Mouse (Mus musculus) E14TG2a.4 (cell line): ENCODE results near the gene Igf2bp3.

Experiments used
- H3K27me3 ChIP-seq: 2 replicates; pipeline ENCODE4 v1.6.1; 2014; ENCODE audit warnings: low read length, control low read depth; ENCODE audit not compliant: insufficient read depth
- H3K36me3 ChIP-seq: 2 replicates; pipeline ENCODE4 v1.6.1; 2014; ENCODE audit warnings: low read length, control low read depth; ENCODE audit not compliant: insufficient read depth
- H3K4me1 ChIP-seq: replicated peaks from 2 replicates; pipeline ENCODE4 v1.6.1; 2014; ENCODE audit warnings: low read depth, low read length, control low read depth
- H3K4me3 ChIP-seq: replicated peaks from 2 replicates; pipeline ENCODE4 v1.5.1; 2014; ENCODE audit warnings: mild to moderate bottlenecking, low read length
- H3K9me3 ChIP-seq: 2 replicates; pipeline ENCODE4 v1.6.1; 2014; ENCODE audit warnings: low read length, control low read depth
- CTCF ChIP-seq: conservative IDR thresholded peaks from 2 replicates; pipeline ENCODE4 v1.5.1; 2014; ENCODE audit warnings: low read length
- NANOG ChIP-seq: IDR thresholded peaks from 2 replicates; pipeline ENCODE4 v1.6.1; 2014; ENCODE audit warnings: borderline replicate concordance, low read length, mixed read lengths
- POU5F1 ChIP-seq: IDR thresholded peaks from 2 replicates; pipeline ENCODE4 v1.6.1; 2014; ENCODE audit warnings: low read length, borderline replicate concordance

Gene Igf2bp3

DNA sequence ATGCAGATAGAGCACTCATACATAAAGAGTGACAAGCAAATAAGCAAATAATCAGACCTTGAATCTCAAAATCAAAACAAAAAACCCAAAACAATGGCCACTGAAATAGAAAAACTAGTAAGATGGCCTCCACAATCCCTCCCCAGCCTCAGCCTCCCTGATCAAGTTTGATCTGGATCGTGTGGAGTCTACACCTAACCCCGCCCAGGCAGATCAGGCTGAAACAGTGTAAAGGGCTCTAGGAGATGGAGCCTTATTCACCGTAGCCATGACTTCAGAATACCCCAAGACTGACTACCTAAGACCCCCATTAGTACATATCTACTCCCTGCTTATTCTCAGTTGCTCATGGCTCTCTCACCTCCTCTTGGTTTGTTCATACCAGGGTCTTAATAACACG lies 41.1 kb downstream of the Igf2bp3 start:
- H3K27me3 ChIP-seq = no peaks in the 10 kb centered on the region
- TF ChIP-seq POU5F1 (no peak), CTCF (no peak)
- no peaks in the 10 kb centered on the region for H3K36me3 ChIP-seq
- peaks cover 80% of the 10 kb centered on the region for H3K4me1 ChIP-seq
- H3K4me3 ChIP-seq = 0 out of 2 replicates have a peak overlapping the region, but pooled peaks have one; percentile 37
- no peaks in the 10 kb centered on the region for H3K9me3 ChIP-seq

DNA sequence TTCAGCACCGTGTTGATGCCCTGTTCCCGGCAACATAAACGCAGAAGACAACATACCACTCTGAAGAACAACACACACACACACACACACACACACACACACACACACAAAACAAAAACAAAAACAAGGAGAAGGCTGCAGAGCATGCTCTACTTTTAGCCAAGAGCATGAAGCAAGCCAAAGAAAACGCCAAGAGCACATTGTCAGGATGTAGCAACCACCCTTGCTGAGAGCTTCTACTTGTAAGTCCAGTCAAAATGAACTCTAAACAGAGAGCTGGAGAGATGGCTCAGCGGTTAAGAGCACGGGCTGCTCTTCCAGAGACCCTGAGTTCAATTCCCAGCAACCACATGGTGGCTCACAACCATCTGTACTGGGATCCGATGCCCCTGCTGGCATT lies 41.5 kb downstream of the Igf2bp3 start:
- Histone ChIP-seq H3K4me1 (peaks cover 77% of the 10 kb centered on the region), H3K4me3 (0 out of 2 replicates have a peak overlapping the region, but pooled peaks have one; percentile 37), H3K9me3 (no peaks in the 10 kb centered on the region), H3K36me3 (0 out of 2 replicates have a peak, but pooled peaks cover under 1% of the 10 kb centered on the region), H3K27me3 (no peaks in the 10 kb centered on the region)
- TF ChIP-seq NANOG (no peak), CTCF (no peak)

DNA sequence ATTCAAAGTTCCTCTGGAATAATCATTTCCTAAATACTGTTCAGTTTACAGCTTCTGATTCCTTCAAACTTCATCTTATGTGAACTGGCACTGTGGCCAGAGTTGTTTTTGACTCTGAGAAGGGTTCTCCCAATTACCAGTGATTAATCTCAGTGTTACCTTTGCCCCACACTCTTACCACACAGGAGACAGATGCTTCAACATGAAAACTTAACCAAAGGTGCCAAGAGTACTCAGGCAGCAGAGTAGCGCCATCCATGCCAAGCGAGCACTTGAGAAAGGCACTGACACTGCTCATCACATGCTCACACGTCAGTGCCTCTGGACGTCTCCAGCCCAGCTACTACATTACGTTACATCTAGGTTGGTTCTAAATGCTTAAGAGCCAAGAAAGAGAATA lies 43.5 kb downstream of the Igf2bp3 start:
- Histone ChIP-seq H3K27me3 (no peaks in the 10 kb centered on the region), H3K36me3 (0 out of 2 replicates have a peak, but pooled peaks cover 10% of the 10 kb centered on the region), H3K4me1 (peaks cover 81% of the 10 kb centered on the region), H3K9me3 (no peaks in the 10 kb centered on the region), H3K4me3 (no peak overlapping the region)
- TF ChIP-seq CTCF = no peak
- no peak for TF ChIP-seq NANOG
- TF ChIP-seq POU5F1 = no peak

DNA sequence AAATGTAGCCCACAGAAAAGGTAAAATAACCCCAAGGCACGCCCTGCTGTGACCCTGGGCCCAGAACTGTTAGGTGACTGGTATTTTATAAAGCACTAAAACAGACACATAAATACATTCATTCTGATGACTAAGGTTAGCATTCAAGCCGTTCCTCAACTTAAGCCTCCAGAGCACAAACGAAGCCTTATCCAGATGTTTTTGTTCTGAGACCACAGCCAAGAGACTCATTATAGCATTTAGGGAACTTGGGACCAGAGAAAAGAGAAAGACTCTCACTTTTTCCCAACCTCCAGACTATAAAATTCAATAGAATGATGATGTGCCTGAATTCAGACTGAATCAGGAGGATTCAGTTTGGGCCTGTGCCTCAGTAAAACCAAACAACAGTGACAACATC lies 46.1 kb downstream of the Igf2bp3 start:
- H3K27me3 ChIP-seq = no peaks in the 10 kb centered on the region
- H3K36me3 ChIP-seq = 0 out of 2 replicates have a peak, but pooled peaks cover 10% of the 10 kb centered on the region
- H3K4me3 ChIP-seq = no peak overlapping the region
- no peaks in the 10 kb centered on the region for H3K9me3 ChIP-seq
- TF ChIP-seq CTCF = no peak
- no peak for TF ChIP-seq POU5F1
- no peak for TF ChIP-seq NANOG
- H3K4me1 ChIP-seq = peaks cover 81% of the 10 kb centered on the region

DNA sequence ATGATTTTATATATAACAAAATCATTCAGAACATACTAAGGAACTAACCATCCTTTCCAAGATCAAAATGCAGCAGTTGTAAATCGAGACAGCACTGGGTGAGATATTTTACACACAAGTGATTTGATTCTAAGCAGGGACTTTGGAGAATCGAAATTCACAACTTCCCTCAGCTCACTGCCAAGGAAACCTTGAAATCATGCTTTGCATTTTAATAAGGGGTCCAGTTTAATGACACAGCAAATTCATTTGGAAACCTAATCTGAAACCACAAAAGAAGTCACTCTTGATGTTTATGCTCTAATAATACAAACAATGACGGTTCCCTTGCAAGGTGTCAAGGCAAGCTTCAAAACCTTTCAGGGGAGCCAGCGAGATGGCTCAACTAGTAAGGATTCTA lies 47.4 kb downstream of the Igf2bp3 start:
- Histone ChIP-seq H3K36me3 (0 out of 2 replicates have a peak, but pooled peaks cover 10% of the 10 kb centered on the region), H3K4me1 (peaks cover 69% of the 10 kb centered on the region), H3K4me3 (no peak overlapping the region), H3K27me3 (no peaks in the 10 kb centered on the region), H3K9me3 (no peaks in the 10 kb centered on the region)
- no peak for TF ChIP-seq POU5F1
- no peak for TF ChIP-seq CTCF
- TF ChIP-seq NANOG = no peak

DNA sequence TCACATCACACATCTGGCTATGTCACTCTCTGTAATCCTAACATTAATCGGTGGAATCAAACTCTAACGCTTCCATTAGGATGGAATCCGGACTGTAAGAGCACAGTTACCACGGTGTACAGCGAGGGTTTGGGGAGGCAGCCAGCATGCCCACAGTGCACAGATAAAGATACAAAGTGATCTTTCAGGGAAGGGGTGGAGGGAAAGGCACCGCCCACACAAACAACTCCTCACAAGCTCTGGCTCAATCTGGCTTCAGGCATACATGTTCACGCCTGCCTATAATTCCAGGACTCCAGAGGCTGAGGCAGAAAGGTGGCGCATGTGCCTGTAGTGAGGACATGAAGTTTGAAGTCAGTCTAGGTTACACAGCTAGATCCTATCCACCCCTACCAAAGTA lies 48.4 kb downstream of the Igf2bp3 start:
- Histone ChIP-seq H3K27me3 (no peaks in the 10 kb centered on the region), H3K4me1 (peaks cover 62% of the 10 kb centered on the region), H3K9me3 (no peaks in the 10 kb centered on the region), H3K4me3 (peak overlapping the region; percentile 27; the same call in 1 of the 2 replicates), H3K36me3 (0 out of 2 replicates have a peak, but pooled peaks cover 10% of the 10 kb centered on the region)
- no peak for TF ChIP-seq POU5F1

DNA sequence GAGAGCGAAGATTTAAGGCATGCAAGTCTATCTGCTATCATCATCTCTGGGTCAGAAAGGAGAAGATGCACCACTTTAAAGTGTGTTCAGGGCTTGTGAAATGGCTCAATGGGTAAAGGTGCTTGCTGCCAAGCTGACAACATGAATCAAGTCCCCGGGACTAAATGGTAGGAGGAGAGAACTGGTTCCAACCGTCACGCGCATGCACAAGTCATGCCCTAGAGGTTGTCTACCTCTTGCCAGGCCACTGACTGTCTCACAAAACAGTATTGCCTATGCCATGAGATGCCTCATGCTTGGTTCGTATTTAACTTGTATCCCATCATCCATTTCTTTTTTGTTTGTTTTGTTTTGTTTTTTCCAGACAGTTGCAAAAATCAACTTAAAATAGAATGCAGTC lies 48.9 kb downstream of the Igf2bp3 start:
- Histone ChIP-seq H3K4me1 (peaks cover 59% of the 10 kb centered on the region), H3K4me3 (peak overlapping the region; percentile 56; the same call in 1 of the 2 replicates), H3K27me3 (no peaks in the 10 kb centered on the region), H3K9me3 (no peaks in the 10 kb centered on the region), H3K36me3 (0 out of 2 replicates have a peak, but pooled peaks cover 10% of the 10 kb centered on the region)
- TF ChIP-seq NANOG = no peak
- no peak for TF ChIP-seq CTCF
- no peak for TF ChIP-seq POU5F1

DNA sequence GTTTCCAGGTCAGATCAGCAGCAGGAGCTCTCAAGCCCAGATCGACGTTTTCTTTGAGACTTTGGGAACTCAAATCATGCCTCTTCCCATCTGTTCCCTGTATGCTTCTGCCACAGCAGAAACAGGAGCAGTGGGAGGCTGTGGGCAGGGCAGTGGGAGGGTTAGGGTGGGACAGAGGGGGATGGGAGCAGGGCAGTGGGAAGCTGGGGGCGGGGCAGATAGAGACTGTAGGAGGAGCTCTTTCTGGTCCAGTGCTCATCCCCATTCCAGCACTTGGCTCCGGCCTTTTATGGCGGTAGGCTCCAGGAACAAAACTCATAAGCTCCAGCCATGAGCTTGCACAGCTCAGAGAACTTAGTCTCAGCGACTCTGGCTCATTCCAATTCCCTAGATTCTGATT lies 49.7 kb downstream of the Igf2bp3 start:
- peaks cover 52% of the 10 kb centered on the region for H3K4me1 ChIP-seq
- H3K36me3 ChIP-seq = 0 out of 2 replicates have a peak, but pooled peaks cover 10% of the 10 kb centered on the region
- H3K4me3 ChIP-seq = peak overlapping the region; percentile 56
- H3K9me3 ChIP-seq = no peaks in the 10 kb centered on the region
- H3K27me3 ChIP-seq = no peaks in the 10 kb centered on the region
- TF ChIP-seq CTCF (no peak), NANOG (no peak)

DNA sequence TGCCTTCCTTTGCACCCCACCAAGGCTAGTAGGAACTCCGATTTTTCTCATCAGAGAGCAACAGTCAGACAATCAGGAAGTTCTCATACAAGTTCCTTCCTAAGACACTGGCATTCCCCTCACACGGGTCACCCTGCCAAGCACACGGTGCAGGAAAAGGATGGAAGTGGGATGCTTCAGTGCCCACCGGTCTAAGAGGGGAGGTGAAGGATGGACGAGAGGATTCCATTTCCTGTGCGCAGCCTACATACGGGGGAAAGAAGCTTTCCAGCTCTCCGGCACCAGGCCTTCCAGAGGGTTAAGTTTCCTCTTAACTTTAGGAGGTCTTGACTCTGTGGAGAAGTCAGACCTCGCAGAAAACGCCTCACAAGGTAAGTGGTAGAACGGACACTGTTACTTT lies 50.1 kb downstream of the Igf2bp3 start:
- Histone ChIP-seq H3K4me1 (peaks cover 48% of the 10 kb centered on the region), H3K36me3 (0 out of 2 replicates have a peak, but pooled peaks cover 10% of the 10 kb centered on the region), H3K4me3 (peak overlapping the region; percentile 56), H3K9me3 (no peaks in the 10 kb centered on the region), H3K27me3 (no peaks in the 10 kb centered on the region)
- TF ChIP-seq NANOG = no peak
- no peak for TF ChIP-seq POU5F1
- no peak for TF ChIP-seq CTCF
